Mouse (Mus musculus) heart, postnatal 0 days (tissue): ENCODE data around the gene Tuba3a. TPM values are rescaled to one million over a fixed set of nuclear protein-coding genes. Genes with fewer than 3 reads are reported as not detected.

Experiments used
- ATAC-seq: fragments of 200-750 bp; cut with Nextera tagmentation; 2 replicates; pipeline ENCODE4 v1.8.0; 2017; ENCODE audit warnings: low read depth, moderate number of reproducible peaks, moderate library complexity; ENCODE audit not compliant: insufficient read depth
- DNase-seq: peaks from one replicate; pipeline ENCODE4 v3.0.0-alpha.2; 2016; ENCODE audit warnings: low spot score
- H3K27ac ChIP-seq: fragments of 300-500 bp; sonication (generic); 2 replicates; pipeline ENCODE4 v1.5.1; 2014; ENCODE audit warnings: low read depth, mild to moderate bottlenecking
- H3K27me3 ChIP-seq: fragments of 300-500 bp; sonication (generic); 2 replicates; pipeline ENCODE4 v1.6.1; 2014; ENCODE audit warnings: low read length, mixed read lengths; ENCODE audit not compliant: control insufficient read depth, insufficient read depth
- H3K36me3 ChIP-seq: fragments of 300-500 bp; sonication (generic); replicated peaks from 2 replicates; pipeline ENCODE4 v1.6.1; 2014; ENCODE audit warnings: low read length, mixed read lengths; ENCODE audit not compliant: control insufficient read depth, insufficient read depth
- H3K4me1 ChIP-seq: fragments of 300-500 bp; sonication (generic); 2 replicates; pipeline ENCODE4 v1.6.1; 2014; ENCODE audit warnings: antibody characterized with exemption; ENCODE audit not compliant: control insufficient read depth, insufficient read depth
- H3K4me2 ChIP-seq: fragments of 300-500 bp; sonication (generic); 2 replicates; pipeline ENCODE4 v1.6.1; 2014; ENCODE audit warnings: low read depth, mild to moderate bottlenecking, low read length, moderate library complexity
- H3K4me3 ChIP-seq: fragments of 300-500 bp; sonication (generic); 2 replicates; pipeline ENCODE4 v1.5.1; 2014; ENCODE audit warnings: low read depth, low read length
- H3K9ac ChIP-seq: fragments of 300-500 bp; sonication (generic); replicated peaks from 2 replicates; pipeline ENCODE4 v1.6.1; 2014; ENCODE audit warnings: low read depth, low read length, mixed read lengths
- H3K9me3 ChIP-seq: fragments of 300-500 bp; sonication (generic); replicated peaks from 2 replicates; pipeline ENCODE4 v1.6.1; 2016; ENCODE audit warnings: low read length; ENCODE audit not compliant: control insufficient read depth
- CTCF ChIP-seq: IDR thresholded peaks from 2 replicates; pipeline ENCODE4 v1.5.1; 2016; ENCODE audit warnings: antibody characterized with exemption, control low read depth, low read depth
- EP300 ChIP-seq: IDR thresholded peaks from 2 replicates; pipeline ENCODE4 v1.6.1; 2016; ENCODE audit warnings: antibody characterized with exemption, low read depth
- WGBS: fragments of 180-500 bp; shearing (Covaris S2); extraction: QIAGEN DNeasy Blood & Tissue Kit; methylation state at CpG from one replicate; pipeline ENCODE4 v1.1.7; 2014; 5-methylcytosine and 5-hydroxymethylcytosine counted together
- polyA plus RNA-seq: library from polyadenylated mRNA; unstranded; fragments of >200 nt; fragmentation: Nextera tagmentation; extraction: Ambion mirVana; gene quantifications from 2 replicates; pipeline ENCODE4 v1.2.1, GENCODE M21; 2015
- total RNA-seq: library from RNA; depleted of rRNA; stranded (reverse); fragments of >200 nt; gene quantifications from 2 replicates; pipeline ENCODE4 v1.2.3, GENCODE M21; 2014; ENCODE audit warnings: low replicate concordance

Gene Tuba3a
- total and polyA plus RNA-seq, 2 experiments from 2014 or later, result not detected

GRCm38 (mm10) chr6:125325337-125325736 is 39.5 kb upstream of the Tuba3a start:
- DNase-seq (no peak), ATAC-seq (0 out of 2 replicates have a peak, but pooled peaks have one; percentile 34)
- 24% methylated on average over 6 of the region's 6 CpGs for WGBS
- TF ChIP-seq CTCF (no peak), EP300 (no peak)
- no peaks in the 10 kb centered on the region for H3K9me3 ChIP-seq
- no peaks in the 10 kb centered on the region for H3K36me3 ChIP-seq
- peaks cover 9% of the 10 kb centered on the region for H3K4me1 ChIP-seq
- H3K9ac ChIP-seq, result no peak overlapping the region
- H3K4me2 ChIP-seq, result no peak overlapping the region
- no peak overlapping the region for H3K27ac ChIP-seq
- H3K4me3 ChIP-seq, result no peak overlapping the region
- peaks cover 25% of the 10 kb centered on the region for H3K27me3 ChIP-seq

GRCm38 (mm10) chr6:125323547-125323946 is 37.7 kb upstream of the Tuba3a start:
- ATAC-seq (no peak), DNase-seq (no peak)
- peaks cover 31% of the 10 kb centered on the region for H3K27me3 ChIP-seq
- H3K9me3 ChIP-seq, result no peaks in the 10 kb centered on the region
- peaks cover 16% of the 10 kb centered on the region for H3K4me1 ChIP-seq
- no peaks in the 10 kb centered on the region for H3K36me3 ChIP-seq
- TF ChIP-seq CTCF (no peak), EP300 (no peak)
- H3K9ac ChIP-seq, result no peak overlapping the region
- no peak overlapping the region for H3K4me2 ChIP-seq
- WGBS, result 71% methylated on average over 6 of the region's 6 CpGs
- no peak overlapping the region for H3K27ac ChIP-seq
- H3K4me3 ChIP-seq, result no peak overlapping the region

GRCm38 (mm10) chr6:125322794-125323193 is 37.0 kb upstream of the Tuba3a start:
- no peak for ATAC-seq
- H3K36me3 ChIP-seq, result no peaks in the 10 kb centered on the region
- no peaks in the 10 kb centered on the region for H3K9me3 ChIP-seq
- H3K27me3 ChIP-seq, result peaks cover 31% of the 10 kb centered on the region
- no peak overlapping the region for H3K4me2 ChIP-seq
- WGBS, result 56% methylated on average over 13 of the region's 13 CpGs
- no peak overlapping the region for H3K4me3 ChIP-seq
- no peak overlapping the region for H3K9ac ChIP-seq
- TF ChIP-seq CTCF (no peak), EP300 (no peak)
- DNase-seq, result no peak
- H3K27ac ChIP-seq, result no peak overlapping the region
- H3K4me1 ChIP-seq, result peaks cover 16% of the 10 kb centered on the region

GRCm38 (mm10) chr6:125321114-125321855 is 35.4 kb upstream of the Tuba3a start:
- H3K9me3 ChIP-seq, result no peaks in the 10 kb centered on the region
- TF ChIP-seq CTCF (no peak), EP300 (no peak)
- 22% methylated on average over 21 of the region's 26 CpGs for WGBS
- DNase-seq (no peak), ATAC-seq (no peak)
- H3K4me2 ChIP-seq, result no peak overlapping the region; the same call in 1 of the 2 replicates
- no peak overlapping the region for H3K4me3 ChIP-seq
- peaks cover 31% of the 10 kb centered on the region for H3K27me3 ChIP-seq
- peaks cover 16% of the 10 kb centered on the region for H3K4me1 ChIP-seq
- no peaks in the 10 kb centered on the region for H3K36me3 ChIP-seq
- H3K9ac ChIP-seq, result no peak overlapping the region
- no peak overlapping the region for H3K27ac ChIP-seq

- peak; percentile 66; the same call in 1 of the 2 replicates for ATAC-seq
- H3K9ac ChIP-seq, result 0 out of 2 replicates have a peak within 1 kb of the TSS, but pooled peaks have one; percentile 18
- H3K36me3 ChIP-seq, result no peaks in the 10 kb centered on the region
- H3K4me1 ChIP-seq, result peaks cover 13% of the 10 kb centered on the region
- WGBS, result 81% methylated on average over 1 of the region's 1 CpGs
- peaks cover 31% of the 10 kb centered on the region for H3K27me3 ChIP-seq
- peak; percentile 61; the same call in 1 of the 2 replicates for TF ChIP-seq EP300
- no peak for TF ChIP-seq CTCF
- DNase-seq, result no peak
- no peak within 1 kb of the TSS; the same call in 1 of the 2 replicates for H3K4me2 ChIP-seq
- no peaks in the 10 kb centered on the region for H3K9me3 ChIP-seq
- H3K27ac ChIP-seq, result no peak within 1 kb of the TSS
- H3K4me3 ChIP-seq, result no peak within 1 kb of the TSS
These were observed 34.5 kb upstream of the Tuba3a start, which contains the start of gene Scnn1a for GRCm38 (mm10) chr6:125320323-125320722. Scnn1a (plus strand) TSS chr6:125320659.
